Mouse (Mus musculus): Measurements from ENCODE around the gene Selenbp1. TPM values are rescaled to one million over a fixed set of nuclear protein-coding genes. Genes with fewer than 3 reads are reported as not detected.

Selenbp1 gene
- polyA plus RNA-seq (2015; fragmentation: Illumina TruSeq; extraction: RNeasy Lipid Tissue Mini Kit (QIAGEN cat#74804); ENCODE audit: insufficient read depth, low read depth, low replicate concordance) = 25.2 TPM

GRCm38 (mm10) chr3:94932809-94933564 is at the start of gene Selenbp1:
Gene Selenbp1 (plus strand): TSS chr3:94933056.

GRCm38 (mm10) chr3:94886316-94887224 is 46.3 kb upstream of the Selenbp1 start, which contains the start of gene Psmb4:
Gene Psmb4 (minus strand): TSS chr3:94886961.

GRCm38 (mm10) chr3:94953764-94954616 is 21.1 kb downstream of the Selenbp1 start, which contains the start of gene Rfx5:
Gene Rfx5 (plus strand): TSS chr3:94954075.

GRCm38 (mm10) chr3:94974528-94975422 is 41.9 kb downstream of the Selenbp1 start, which contains the start of gene Pi4kb:
Gene Pi4kb (plus strand): TSS chr3:94974731.

Other genes starting within 250 kb of the Selenbp1 start
- gene Selenbp2, start 239.5 kb upstream of the Selenbp1 start, polyA plus RNA-seq (2015; fragmentation: Illumina TruSeq; extraction: RNeasy Lipid Tissue Mini Kit (QIAGEN cat#74804); ENCODE audit: insufficient read depth, low read depth, low replicate concordance) = 0.61 TPM
- 9.0 TPM for gene Cgn, start 146.6 kb upstream of the Selenbp1 start, polyA plus RNA-seq (2015; fragmentation: Illumina TruSeq; extraction: RNeasy Lipid Tissue Mini Kit (QIAGEN cat#74804); ENCODE audit: insufficient read depth, low read depth, low replicate concordance)
- gene Pogz, start 95.5 kb upstream of the Selenbp1 start, polyA plus RNA-seq (2015; fragmentation: Illumina TruSeq; extraction: RNeasy Lipid Tissue Mini Kit (QIAGEN cat#74804); ENCODE audit: insufficient read depth, low read depth, low replicate concordance) = 6.3 TPM
- 53.6 TPM for gene Psmb4, start 46.1 kb upstream of the Selenbp1 start, polyA plus RNA-seq (2015; fragmentation: Illumina TruSeq; extraction: RNeasy Lipid Tissue Mini Kit (QIAGEN cat#74804); ENCODE audit: insufficient read depth, low read depth, low replicate concordance)
- 3.4 TPM for gene Rfx5, start 21.0 kb downstream of the Selenbp1 start, polyA plus RNA-seq (2015; fragmentation: Illumina TruSeq; extraction: RNeasy Lipid Tissue Mini Kit (QIAGEN cat#74804); ENCODE audit: insufficient read depth, low read depth, low replicate concordance)
- 11.6 TPM for gene Pi4kb, start 41.7 kb downstream of the Selenbp1 start, polyA plus RNA-seq (2015; fragmentation: Illumina TruSeq; extraction: RNeasy Lipid Tissue Mini Kit (QIAGEN cat#74804); ENCODE audit: insufficient read depth, low read depth, low replicate concordance)
- gene Zfp687, start 82.4 kb downstream of the Selenbp1 start, polyA plus RNA-seq (2015; fragmentation: Illumina TruSeq; extraction: RNeasy Lipid Tissue Mini Kit (QIAGEN cat#74804); ENCODE audit: insufficient read depth, low read depth, low replicate concordance) = 7.0 TPM
- 40.1 TPM for gene Psmd4, start 109.6 kb downstream of the Selenbp1 start, polyA plus RNA-seq (2015; fragmentation: Illumina TruSeq; extraction: RNeasy Lipid Tissue Mini Kit (QIAGEN cat#74804); ENCODE audit: insufficient read depth, low read depth, low replicate concordance)
- 4.5 TPM for gene Pip5k1a, start 173.9 kb downstream of the Selenbp1 start, polyA plus RNA-seq (2015; fragmentation: Illumina TruSeq; extraction: RNeasy Lipid Tissue Mini Kit (QIAGEN cat#74804); ENCODE audit: insufficient read depth, low read depth, low replicate concordance)
- gene Vps72, start 178.0 kb downstream of the Selenbp1 start, polyA plus RNA-seq (2015; fragmentation: Illumina TruSeq; extraction: RNeasy Lipid Tissue Mini Kit (QIAGEN cat#74804); ENCODE audit: insufficient read depth, low read depth, low replicate concordance) = 9.9 TPM
- not detected for gene Tmod4, start 191.4 kb downstream of the Selenbp1 start, polyA plus RNA-seq (2015; fragmentation: Illumina TruSeq; extraction: RNeasy Lipid Tissue Mini Kit (QIAGEN cat#74804); ENCODE audit: insufficient read depth, low read depth, low replicate concordance)
- 14.9 TPM for gene Scnm1, start 201.0 kb downstream of the Selenbp1 start, polyA plus RNA-seq (2015; fragmentation: Illumina TruSeq; extraction: RNeasy Lipid Tissue Mini Kit (QIAGEN cat#74804); ENCODE audit: insufficient read depth, low read depth, low replicate concordance)
- 1.8 TPM for gene Lysmd1, start 201.0 kb downstream of the Selenbp1 start, polyA plus RNA-seq (2015; fragmentation: Illumina TruSeq; extraction: RNeasy Lipid Tissue Mini Kit (QIAGEN cat#74804); ENCODE audit: insufficient read depth, low read depth, low replicate concordance)
- gene Tnfaip8l2, start 209.3 kb downstream of the Selenbp1 start, polyA plus RNA-seq (2015; fragmentation: Illumina TruSeq; extraction: RNeasy Lipid Tissue Mini Kit (QIAGEN cat#74804); ENCODE audit: insufficient read depth, low read depth, low replicate concordance) = 2.8 TPM
- gene Sema6c, start 227.4 kb downstream of the Selenbp1 start, polyA plus RNA-seq (2015; fragmentation: Illumina TruSeq; extraction: RNeasy Lipid Tissue Mini Kit (QIAGEN cat#74804); ENCODE audit: insufficient read depth, low read depth, low replicate concordance) = 4.6 TPM